Mouse (Mus musculus): Measurements from ENCODE around the gene Pde3a.

Gene Pde3a

GRCm38 (mm10) chr6:141248691-141249584, at the start of gene Pde3a:
TSS of gene Pde3a (plus strand) at chr6:141249269.
- DNase-seq (ENCODE audit: low read depth): no peak

- DNase-seq (ENCODE audit: low read depth): no peak
Measured at GRCm38 (mm10) chr6:141200173-141200615, 48.9 kb upstream of the Pde3a start.

GRCm38 (mm10) chr6:141207531-141207930, 41.5 kb upstream of the Pde3a start:
- DNase-seq (ENCODE audit: low read depth): no peak

- DNase-seq (ENCODE audit: low read depth): no peak
Measured at GRCm38 (mm10) chr6:141208283-141208872, 40.7 kb upstream of the Pde3a start.

GRCm38 (mm10) chr6:141210021-141210420, 39.0 kb upstream of the Pde3a start:
- DNase-seq (ENCODE audit: low read depth): no peak

GRCm38 (mm10) chr6:141221081-141221480, 28.0 kb upstream of the Pde3a start:
- DNase-seq (ENCODE audit: low read depth): no peak

GRCm38 (mm10) chr6:141226851-141227657, 22.0 kb upstream of the Pde3a start:
- DNase-seq (ENCODE audit: low read depth): no peak

GRCm38 (mm10) chr6:141227658-141228005, 21.4 kb upstream of the Pde3a start:
- DNase-seq (ENCODE audit: low read depth): no peak

GRCm38 (mm10) chr6:141232756-141233382, 16.2 kb upstream of the Pde3a start:
- no peak for DNase-seq (ENCODE audit: low read depth)

- DNase-seq (ENCODE audit: low read depth): no peak
Measured at GRCm38 (mm10) chr6:141241809-141242208, 7.3 kb upstream of the Pde3a start.

- no peak for DNase-seq (ENCODE audit: low read depth)
Measured at GRCm38 (mm10) chr6:141245089-141245488, 4.0 kb upstream of the Pde3a start.

- no peak for DNase-seq (ENCODE audit: low read depth)
Measured at GRCm38 (mm10) chr6:141246391-141246790, 2.7 kb upstream of the Pde3a start.

- DNase-seq (ENCODE audit: low read depth): no peak
Measured at GRCm38 (mm10) chr6:141248081-141248480, 988 bp upstream of the Pde3a start.

GRCm38 (mm10) chr6:141249585-141250295, 671 bp downstream of the Pde3a start:
- peak; percentile 72 for DNase-seq (ENCODE audit: low read depth)

- DNase-seq (ENCODE audit: low read depth): no peak
Measured at GRCm38 (mm10) chr6:141250296-141250629, 1.2 kb downstream of the Pde3a start.

- no peak for DNase-seq (ENCODE audit: low read depth)
Measured at GRCm38 (mm10) chr6:141250984-141251383, 1.9 kb downstream of the Pde3a start.

- no peak for DNase-seq (ENCODE audit: low read depth)
Measured at GRCm38 (mm10) chr6:141252520-141252919, 3.5 kb downstream of the Pde3a start.

- DNase-seq (ENCODE audit: low read depth): no peak
Measured at GRCm38 (mm10) chr6:141254956-141255355, 5.9 kb downstream of the Pde3a start.

- DNase-seq (ENCODE audit: low read depth): no peak
Measured at GRCm38 (mm10) chr6:141256896-141257295, 7.8 kb downstream of the Pde3a start.

GRCm38 (mm10) chr6:141257434-141258202, 8.5 kb downstream of the Pde3a start:
- peak; percentile 32 for DNase-seq (ENCODE audit: low read depth)

GRCm38 (mm10) chr6:141265257-141265656, 16.2 kb downstream of the Pde3a start:
- no peak for DNase-seq (ENCODE audit: low read depth)

Data from NIH3T3 (cell line).